Comparison of ENCODE assay signal across 8 mouse cellular contexts in the genomic region with DNA sequence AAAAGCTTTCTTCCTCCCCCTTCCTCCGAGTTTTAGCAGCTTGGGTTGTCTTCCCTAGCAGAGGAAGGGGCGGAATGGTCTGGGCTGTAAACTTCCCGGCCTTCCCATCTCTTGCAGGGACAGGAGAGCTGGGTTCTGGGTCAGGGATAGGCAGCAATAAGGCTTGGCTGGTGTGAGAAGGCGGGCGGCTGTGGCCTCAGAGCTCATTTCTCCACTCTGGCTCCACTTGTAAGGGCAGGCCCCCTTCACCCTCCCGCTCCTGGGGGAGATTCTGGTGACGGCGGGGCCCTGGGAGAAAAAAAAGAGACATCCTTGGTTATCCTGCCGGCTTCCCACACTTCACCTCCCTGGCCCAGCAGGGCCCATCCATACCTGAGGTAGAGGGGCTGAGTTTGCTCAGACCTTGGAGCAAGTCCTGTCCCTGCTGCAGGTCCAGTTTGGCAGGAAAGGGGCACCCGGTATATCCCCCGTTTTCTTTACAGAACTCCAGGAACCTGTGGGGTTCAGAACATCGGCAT. TPM values are rescaled to one million over a fixed set of nuclear protein-coding genes. Genes with fewer than 3 reads are reported as not detected.
A peak's percentile ranks its signal among the peaks of the same experiment; 100 is the strongest.
DNase-seq lines count a peak whose midpoint lies in the region; ATAC-seq and TF ChIP-seq lines count a peak whose summit lies in the region.

No protein-coding gene starts in this region.

- peaks cover 48% of the 10 kb centered on the region for H3K4me1 ChIP-seq in forebrain, embryonic 12.5 days
- H3K4me1 ChIP-seq in forebrain, embryonic 14.5 days (ENCODE audit: control insufficient read depth, insufficient read depth, low read length), result peaks cover 17% of the 10 kb centered on the region; the same call in 1 of the 2 replicates
- H3K4me1 ChIP-seq in kidney, postnatal 0 days (replicated peaks; ENCODE audit: insufficient read depth, low read length), result peaks cover 41% of the 10 kb centered on the region
- H3K4me1 ChIP-seq in embryonic facial prominence, embryonic 15.5 days, result peaks cover 64% of the 10 kb centered on the region
- peaks cover 56% of the 10 kb centered on the region for H3K4me1 ChIP-seq in liver, embryonic 13.5 days (replicated peaks)

- 75% methylated on average over 12 of the region's 12 CpGs for WGBS in forebrain, embryonic 12.5 days
- 77% methylated on average over 12 of the region's 12 CpGs for WGBS in forebrain, embryonic 14.5 days
- WGBS in kidney, postnatal 0 days, result 47% methylated on average over 12 of the region's 12 CpGs
- 52% methylated on average over 12 of the region's 12 CpGs for WGBS in embryonic facial prominence, embryonic 15.5 days
- 66% methylated on average over 12 of the region's 12 CpGs for WGBS in liver, embryonic 13.5 days (ENCODE audit: insufficient replicate concordance)

- H3K36me3 ChIP-seq in forebrain, embryonic 12.5 days (replicated peaks), result peaks cover 39% of the 10 kb centered on the region
- peaks cover 21% of the 10 kb centered on the region; the same call in 1 of the 2 replicates for H3K36me3 ChIP-seq in forebrain, embryonic 14.5 days (ENCODE audit: control insufficient read depth, insufficient read depth, low read length)
- peaks cover 31% of the 10 kb centered on the region for H3K36me3 ChIP-seq in kidney, postnatal 0 days (ENCODE audit: insufficient read depth, low read length)
- H3K36me3 ChIP-seq in embryonic facial prominence, embryonic 15.5 days, result peaks cover 60% of the 10 kb centered on the region
- H3K36me3 ChIP-seq in liver, embryonic 13.5 days, result peaks cover 41% of the 10 kb centered on the region

- H3K9me3 ChIP-seq in forebrain, embryonic 12.5 days, result no peaks in the 10 kb centered on the region
- no peaks in the 10 kb centered on the region for H3K9me3 ChIP-seq in forebrain, embryonic 14.5 days (replicated peaks; ENCODE audit: control insufficient read depth, low read length)
- H3K9me3 ChIP-seq in kidney, postnatal 0 days (replicated peaks; ENCODE audit: low read length), result no peaks in the 10 kb centered on the region
- no peaks in the 10 kb centered on the region for H3K9me3 ChIP-seq in embryonic facial prominence, embryonic 15.5 days (replicated peaks)
- no peaks in the 10 kb centered on the region for H3K9me3 ChIP-seq in liver, embryonic 13.5 days (replicated peaks)

- no peak for DNase-seq in forebrain, embryonic 14.5 days (ENCODE audit: low spot score)
- DNase-seq in kidney, postnatal 0 days (ENCODE audit: low spot score), result no peak
- no peak for DNase-seq in kidney, adult 9 months
- DNase-seq in liver, embryonic 13.5 days, result no peak
- DNase-seq in layer of hippocampus, adult 18-20 months (ENCODE audit: low spot score in 2 of 2), result no peak
- no peak for DNase-seq in layer of hippocampus, postnatal 25 days (ENCODE audit: extremely low spot score in 1 of 2, low spot score in 1 of 2)

- no peak overlapping the region for H3K9ac ChIP-seq in forebrain, embryonic 12.5 days
- no peak overlapping the region for H3K9ac ChIP-seq in forebrain, embryonic 14.5 days (ENCODE audit: low read length)
- H3K9ac ChIP-seq in kidney, postnatal 0 days (ENCODE audit: low read depth, low read length), result no peak overlapping the region
- H3K9ac ChIP-seq in embryonic facial prominence, embryonic 15.5 days, result no peak overlapping the region
- H3K9ac ChIP-seq in liver, embryonic 13.5 days, result no peak overlapping the region

- H3K4me2 ChIP-seq in forebrain, embryonic 12.5 days, result no peak overlapping the region
- no peak overlapping the region for H3K4me2 ChIP-seq in forebrain, embryonic 14.5 days (ENCODE audit: low read length)
- no peak overlapping the region for H3K4me2 ChIP-seq in kidney, postnatal 0 days (ENCODE audit: low read length)
- no peak overlapping the region for H3K4me2 ChIP-seq in embryonic facial prominence, embryonic 15.5 days (replicated peaks)
- no peak overlapping the region for H3K4me2 ChIP-seq in liver, embryonic 13.5 days

- H3K4me3 ChIP-seq in forebrain, embryonic 12.5 days (replicated peaks), result no peak overlapping the region
- H3K4me3 ChIP-seq in forebrain, embryonic 14.5 days (ENCODE audit: low read depth, low read length), result no peak overlapping the region
- H3K4me3 ChIP-seq in kidney, postnatal 0 days (replicated peaks; ENCODE audit: low read depth, low read length), result no peak overlapping the region
- H3K4me3 ChIP-seq in embryonic facial prominence, embryonic 15.5 days (replicated peaks), result no peak overlapping the region
- H3K4me3 ChIP-seq in liver, embryonic 13.5 days (replicated peaks), result no peak overlapping the region

- no peak for TF ChIP-seq CTCF in kidney, postnatal 0 days (IDR thresholded peaks at IDR 0.05; ENCODE audit: low read depth)

- no peaks in the 10 kb centered on the region for H3K27me3 ChIP-seq in forebrain, embryonic 12.5 days
- H3K27me3 ChIP-seq in forebrain, embryonic 14.5 days (replicated peaks; ENCODE audit: control insufficient read depth, insufficient read depth, low read length), result no peaks in the 10 kb centered on the region
- H3K27me3 ChIP-seq in kidney, postnatal 0 days (ENCODE audit: insufficient read depth, low read length), result no peaks in the 10 kb centered on the region
- no peaks in the 10 kb centered on the region for H3K27me3 ChIP-seq in embryonic facial prominence, embryonic 15.5 days
- H3K27me3 ChIP-seq in liver, embryonic 13.5 days, result peaks cover 5% of the 10 kb centered on the region

- no peak for ATAC-seq in forebrain, embryonic 12.5 days (ENCODE audit: low FRiP score)
- ATAC-seq in forebrain, embryonic 14.5 days, result no peak
- no peak for ATAC-seq in kidney, postnatal 0 days (replicated peaks; ENCODE audit: low FRiP score, low read depth)
- ATAC-seq in embryonic facial prominence, embryonic 15.5 days (ENCODE audit: insufficient number of reproducible peaks, low FRiP score, low TSS enrichment, low read depth), result no peak
- no peak for ATAC-seq in liver, embryonic 13.5 days (ENCODE audit: low read depth)

- H3K27ac ChIP-seq in forebrain, embryonic 12.5 days, result peak overlapping the region; percentile 50
- H3K27ac ChIP-seq in forebrain, embryonic 14.5 days (ENCODE audit: low read depth, low read length), result no peak overlapping the region
- peak overlapping the region; percentile 70; the same call in 1 of the 2 replicates for H3K27ac ChIP-seq in kidney, postnatal 0 days
- peak overlapping the region; percentile 71 for H3K27ac ChIP-seq in embryonic facial prominence, embryonic 15.5 days (replicated peaks)
- peak overlapping the region; percentile 53 for H3K27ac ChIP-seq in liver, embryonic 13.5 days

RNA-seq across cellular contexts. Expression of gene Rhoc, which starts 6.8 kb away (rescaled TPM):
- 69.5 and 73.1 TPM in 2 replicates for polyA plus RNA-seq in forebrain, embryonic 12.5 days (2016; fragmentation: Nextera tagmentation; extraction: Ambion mirVana)
- polyA plus RNA-seq in forebrain, embryonic 14.5 days (2014; fragmentation: Nextera tagmentation; extraction: Ambion mirVana), result 53.3 and 62.4 TPM in 2 replicates
- polyA plus RNA-seq in kidney, postnatal 0 days (2015; fragmentation: Nextera tagmentation; extraction: Ambion mirVana), result 119 and 128 TPM in 2 replicates
- polyA plus RNA-seq in embryonic facial prominence, embryonic 15.5 days (2015; fragmentation: Nextera tagmentation; extraction: Ambion mirVana), result 163 and 174 TPM in 2 replicates
- polyA plus RNA-seq in liver, embryonic 13.5 days (2015; fragmentation: Nextera tagmentation; extraction: Ambion mirVana), result 19.4 and 21.5 TPM in 2 replicates
- 10 to 100 TPM; 20.5 to 21.6 TPM for total RNA-seq in layer of hippocampus, adult 18-20 months (2021)
- total RNA-seq in layer of hippocampus, postnatal 25 days (2021), result 10 to 100 TPM; 25.8 to 26.2 TPM

RNA-seq across cellular contexts. Expression of gene Fam19a3, which starts 13.4 kb away (rescaled TPM):
- 0.23 TPM in 1 of 2 replicates, not detected in the other for polyA plus RNA-seq in forebrain, embryonic 12.5 days (2016; fragmentation: Nextera tagmentation; extraction: Ambion mirVana)
- 0.05 and 0.06 TPM in 2 replicates for polyA plus RNA-seq in forebrain, embryonic 14.5 days (2014; fragmentation: Nextera tagmentation; extraction: Ambion mirVana)
- polyA plus RNA-seq in kidney, postnatal 0 days (2015; fragmentation: Nextera tagmentation; extraction: Ambion mirVana), result 0.07 and 0.10 TPM in 2 replicates
- 0.12 and 0.20 TPM in 2 replicates for polyA plus RNA-seq in embryonic facial prominence, embryonic 15.5 days (2015; fragmentation: Nextera tagmentation; extraction: Ambion mirVana)
- polyA plus RNA-seq in liver, embryonic 13.5 days (2015; fragmentation: Nextera tagmentation; extraction: Ambion mirVana), result not detected in 2 replicates
- not detected for total RNA-seq in layer of hippocampus, adult 18-20 months (2021)
- not detected for total RNA-seq in layer of hippocampus, postnatal 25 days (2021)

RNA-seq across cellular contexts. Expression of gene Ppm1j, which starts 14.2 kb away (rescaled TPM):
- polyA plus RNA-seq in forebrain, embryonic 12.5 days (2016; fragmentation: Nextera tagmentation; extraction: Ambion mirVana), result 1.0 and 1.5 TPM in 2 replicates
- 0.62 and 0.69 TPM in 2 replicates for polyA plus RNA-seq in forebrain, embryonic 14.5 days (2014; fragmentation: Nextera tagmentation; extraction: Ambion mirVana)
- 4.8 and 7.7 TPM in 2 replicates for polyA plus RNA-seq in kidney, postnatal 0 days (2015; fragmentation: Nextera tagmentation; extraction: Ambion mirVana)
- polyA plus RNA-seq in embryonic facial prominence, embryonic 15.5 days (2015; fragmentation: Nextera tagmentation; extraction: Ambion mirVana), result 4.7 and 4.8 TPM in 2 replicates
- 0.37 and 0.59 TPM in 2 replicates for polyA plus RNA-seq in liver, embryonic 13.5 days (2015; fragmentation: Nextera tagmentation; extraction: Ambion mirVana)
- total RNA-seq in layer of hippocampus, adult 18-20 months (2021), result under 1 TPM; 0.37 to 0.38 TPM
- total RNA-seq in layer of hippocampus, postnatal 25 days (2021), result under 1 TPM; 0.63 to 0.79 TPM

RNA-seq across cellular contexts. Expression of gene Mov10, which starts 23.4 kb away (rescaled TPM):
- 15.7 and 20.6 TPM in 2 replicates for polyA plus RNA-seq in forebrain, embryonic 12.5 days (2016; fragmentation: Nextera tagmentation; extraction: Ambion mirVana)
- 4.7 and 4.9 TPM in 2 replicates for polyA plus RNA-seq in forebrain, embryonic 14.5 days (2014; fragmentation: Nextera tagmentation; extraction: Ambion mirVana)
- 38.4 and 42.6 TPM in 2 replicates for polyA plus RNA-seq in kidney, postnatal 0 days (2015; fragmentation: Nextera tagmentation; extraction: Ambion mirVana)
- polyA plus RNA-seq in embryonic facial prominence, embryonic 15.5 days (2015; fragmentation: Nextera tagmentation; extraction: Ambion mirVana), result 44.7 and 47.0 TPM in 2 replicates
- polyA plus RNA-seq in liver, embryonic 13.5 days (2015; fragmentation: Nextera tagmentation; extraction: Ambion mirVana), result 26.2 and 28.7 TPM in 2 replicates
- 1 to 10 TPM; 7.9 to 9.7 TPM for total RNA-seq in layer of hippocampus, adult 18-20 months (2021)
- 10 to 100 TPM in 1 of 2 experiments, 1 to 10 TPM in 1; 7.0 to 12.5 TPM for total RNA-seq in layer of hippocampus, postnatal 25 days (2021)
